Mouse (Mus musculus): ENCODE measurements around the gene Qser1. TPM values are rescaled to one million over a fixed set of nuclear protein-coding genes. Genes with fewer than 3 reads are reported as not detected.

Gene Qser1
- polyA plus RNA-seq, 1 experiment from 2014 or later, result 2.6 TPM

DNA sequence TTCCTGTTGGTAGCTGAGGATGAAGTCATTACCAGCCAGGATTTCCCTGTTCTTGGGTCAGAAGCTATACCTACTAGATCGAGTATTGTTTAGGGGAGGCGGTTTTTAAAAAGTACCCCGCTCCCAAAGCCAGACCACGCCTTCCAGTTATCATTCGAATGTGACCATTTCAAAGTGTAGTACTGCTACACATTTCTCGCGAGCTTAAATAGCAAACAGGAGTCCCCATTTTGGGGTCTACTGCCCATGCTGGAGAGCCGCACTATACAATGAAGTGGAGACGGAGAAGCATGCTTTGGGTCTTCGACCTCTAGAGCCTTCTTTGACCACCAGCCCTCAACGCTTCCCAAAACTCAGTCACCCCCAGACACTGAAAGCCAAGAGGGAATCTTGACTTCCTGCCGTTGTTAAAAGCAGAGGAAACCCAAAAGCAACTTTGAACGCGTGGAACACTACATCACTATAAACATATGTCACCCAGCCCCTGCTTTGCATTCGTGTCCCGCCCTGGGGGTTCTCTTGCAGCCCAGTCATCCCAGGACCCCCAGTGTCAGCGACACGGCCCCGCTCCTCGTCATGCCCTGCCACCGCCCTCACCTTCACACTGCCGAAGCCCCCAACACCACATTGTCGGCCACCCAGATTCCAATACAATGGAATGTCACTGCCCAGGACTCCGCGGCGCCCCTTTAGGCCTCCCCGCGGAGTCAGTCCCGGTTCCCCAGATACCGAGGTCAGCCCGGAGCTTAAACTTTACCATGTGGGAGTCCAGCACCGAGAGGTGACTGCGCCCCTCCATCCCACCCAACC, 794 bp downstream of the Qser1 start:
- ATAC-seq (ENCODE audit: low FRiP score, low TSS enrichment), result peak; percentile 36

GRCm38 (mm10) chr2:104814181-104814951, 2.2 kb downstream of the Qser1 start:
- H3K4me2 ChIP-seq (replicated peaks; ENCODE audit: low read depth), result no peak overlapping the region
- peaks cover 3% of the 10 kb centered on the region; the same call in 1 of the 2 replicates for H3K4me1 ChIP-seq (replicated peaks; ENCODE audit: control insufficient read depth, insufficient read depth)
- H3K27ac ChIP-seq (replicated peaks), result no peak overlapping the region
- H3K27me3 ChIP-seq (ENCODE audit: control insufficient read depth, insufficient read depth, low read length), result no peaks in the 10 kb centered on the region
- TF ChIP-seq CTCF (IDR thresholded peaks at IDR 0.05; ENCODE audit: low read depth), result no peak
- no peak for TF ChIP-seq EP300 (optimal IDR thresholded peaks at IDR 0.05)
- no peak overlapping the region for H3K4me3 ChIP-seq (ENCODE audit: low read depth, low read length)
- DNase-seq (ENCODE audit: low spot score) (no peak), ATAC-seq (ENCODE audit: low FRiP score, low TSS enrichment) (no peak)
- WGBS, result 43% methylated on average over 5 of the region's 5 CpGs
- H3K36me3 ChIP-seq (ENCODE audit: control insufficient read depth, insufficient read depth, low read length), result no peaks in the 10 kb centered on the region
- no peaks in the 10 kb centered on the region for H3K9me3 ChIP-seq (ENCODE audit: control insufficient read depth, low read length)
- no peak overlapping the region for H3K9ac ChIP-seq (ENCODE audit: low read length)

More for the DNA sequence above, 794 bp downstream of the Qser1 start:
- Histone ChIP-seq H3K4me3 (ENCODE audit: low read depth, low read length) (peak overlapping the region; percentile 94), H3K9ac (ENCODE audit: low read length) (peak overlapping the region; percentile 98), H3K4me2 (replicated peaks; ENCODE audit: low read depth) (peak overlapping the region; percentile 85), H3K27ac (replicated peaks) (peak overlapping the region; percentile 98), H3K9me3 (ENCODE audit: control insufficient read depth, low read length) (no peaks in the 10 kb centered on the region), H3K27me3 (ENCODE audit: control insufficient read depth, insufficient read depth, low read length) (no peaks in the 10 kb centered on the region), H3K36me3 (ENCODE audit: control insufficient read depth, insufficient read depth, low read length) (no peaks in the 10 kb centered on the region), H3K4me1 (replicated peaks; ENCODE audit: control insufficient read depth, insufficient read depth) (peaks cover 3% of the 10 kb centered on the region; the same call in 1 of the 2 replicates)
- TF ChIP-seq CTCF (IDR thresholded peaks at IDR 0.05; ENCODE audit: low read depth) (0 out of 2 replicates have a peak, but pooled peaks have one; percentile 5), EP300 (optimal IDR thresholded peaks at IDR 0.05) (no peak)
- peak; percentile 61 for DNase-seq (ENCODE audit: low spot score)
- WGBS, result 0% methylated on average over 32 of the region's 33 CpGs

DNA sequence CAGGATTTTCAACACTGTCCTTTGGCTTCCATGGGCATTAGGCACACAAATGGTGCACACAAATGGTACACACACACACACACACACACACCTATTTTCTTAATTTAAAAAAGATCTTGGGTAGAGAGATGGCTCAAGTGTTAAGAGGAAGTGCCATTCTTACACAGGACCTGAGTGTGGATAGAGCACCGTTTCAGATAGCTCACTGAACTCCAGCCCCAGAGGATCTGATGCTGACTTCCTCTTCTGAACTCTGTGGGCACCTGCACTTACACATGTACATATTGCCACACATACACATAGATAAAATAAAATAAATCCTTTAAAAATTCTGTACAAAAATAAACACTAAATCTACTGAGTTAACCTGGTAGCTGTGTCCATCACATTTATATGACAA, 11.1 kb downstream of the Qser1 start:
- Histone ChIP-seq H3K4me3 (ENCODE audit: low read depth, low read length) (no peak overlapping the region), H3K36me3 (ENCODE audit: control insufficient read depth, insufficient read depth, low read length) (no peaks in the 10 kb centered on the region), H3K4me1 (replicated peaks; ENCODE audit: control insufficient read depth, insufficient read depth) (no peaks in the 10 kb centered on the region), H3K9me3 (ENCODE audit: control insufficient read depth, low read length) (no peaks in the 10 kb centered on the region), H3K4me2 (replicated peaks; ENCODE audit: low read depth) (no peak overlapping the region), H3K27ac (replicated peaks) (no peak overlapping the region), H3K9ac (ENCODE audit: low read length) (no peak overlapping the region), H3K27me3 (ENCODE audit: control insufficient read depth, insufficient read depth, low read length) (no peaks in the 10 kb centered on the region)
- no peak for ATAC-seq (ENCODE audit: low FRiP score, low TSS enrichment)
- TF ChIP-seq EP300 (optimal IDR thresholded peaks at IDR 0.05), result no peak
- no peak for TF ChIP-seq CTCF (IDR thresholded peaks at IDR 0.05; ENCODE audit: low read depth)
- DNase-seq (ENCODE audit: low spot score), result no peak
- 61% methylated on average over 1 of the region's 1 CpGs for WGBS

DNA sequence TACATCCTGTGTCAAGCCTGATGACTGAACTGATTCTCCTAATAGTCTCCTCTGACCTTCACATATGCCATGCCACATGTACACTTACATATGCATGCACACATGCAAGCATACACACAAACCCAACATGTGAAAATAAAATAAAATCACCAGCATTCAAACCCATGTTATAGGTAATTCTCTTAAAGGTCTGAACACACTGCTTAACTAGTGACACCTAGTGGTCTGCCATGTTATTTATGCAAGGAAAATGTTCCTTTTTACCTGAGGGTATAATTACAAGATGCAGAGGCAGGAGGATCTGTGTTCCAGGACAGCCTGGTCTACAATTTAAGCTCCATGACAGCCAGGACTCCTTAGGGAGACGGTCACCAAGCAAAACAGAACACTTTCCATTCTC, 41.8 kb downstream of the Qser1 start:
- DNase-seq (ENCODE audit: low spot score) (no peak), ATAC-seq (ENCODE audit: low FRiP score, low TSS enrichment) (no peak)
- Histone ChIP-seq H3K4me2 (replicated peaks; ENCODE audit: low read depth) (no peak overlapping the region), H3K27me3 (ENCODE audit: control insufficient read depth, insufficient read depth, low read length) (no peaks in the 10 kb centered on the region), H3K9ac (ENCODE audit: low read length) (no peak overlapping the region), H3K4me3 (ENCODE audit: low read depth, low read length) (no peak overlapping the region), H3K27ac (replicated peaks) (no peak overlapping the region), H3K4me1 (replicated peaks; ENCODE audit: control insufficient read depth, insufficient read depth) (no peaks in the 10 kb centered on the region), H3K9me3 (ENCODE audit: control insufficient read depth, low read length) (no peaks in the 10 kb centered on the region), H3K36me3 (ENCODE audit: control insufficient read depth, insufficient read depth, low read length) (peaks cover 11% of the 10 kb centered on the region)
- WGBS, result 94% methylated on average over 1 of the region's 1 CpGs
- TF ChIP-seq CTCF (IDR thresholded peaks at IDR 0.05; ENCODE audit: low read depth) (peak; percentile 80), EP300 (optimal IDR thresholded peaks at IDR 0.05) (no peak)

- TF ChIP-seq CTCF (IDR thresholded peaks at IDR 0.05; ENCODE audit: low read depth) (no peak), EP300 (optimal IDR thresholded peaks at IDR 0.05) (no peak)
- no peak overlapping the region for H3K4me3 ChIP-seq (ENCODE audit: low read depth, low read length)
- H3K27ac ChIP-seq (replicated peaks), result no peak overlapping the region
- peak; percentile 61; the same call in 1 of the 2 replicates for ATAC-seq (ENCODE audit: low FRiP score, low TSS enrichment)
- H3K9me3 ChIP-seq (ENCODE audit: control insufficient read depth, low read length), result no peaks in the 10 kb centered on the region
- H3K4me2 ChIP-seq (replicated peaks; ENCODE audit: low read depth), result no peak overlapping the region
- WGBS, result 85% methylated on average over 1 of the region's 1 CpGs
- H3K9ac ChIP-seq (ENCODE audit: low read length), result no peak overlapping the region
- H3K36me3 ChIP-seq (ENCODE audit: control insufficient read depth, insufficient read depth, low read length), result peaks cover 6% of the 10 kb centered on the region; the same call in 1 of the 2 replicates
- DNase-seq (ENCODE audit: low spot score), result no peak
- H3K27me3 ChIP-seq (ENCODE audit: control insufficient read depth, insufficient read depth, low read length), result no peaks in the 10 kb centered on the region
- no peaks in the 10 kb centered on the region for H3K4me1 ChIP-seq (replicated peaks; ENCODE audit: control insufficient read depth, insufficient read depth)
These were observed 47.9 kb downstream of the Qser1 start for GRCm38 (mm10) chr2:104768697-104769096.
